Mouse (Mus musculus) adrenal gland, postnatal 10 days (tissue): ENCODE results near the gene Cacfd1. TPM values are rescaled to one million over a fixed set of nuclear protein-coding genes. Genes with fewer than 3 reads are reported as not detected.

Experiments
- total RNA-seq, 2 experiments: library from RNA; stranded (reverse); gene quantifications; 2 replicates each; pipeline ENCODE4 v1.2.3; 2021

Cacfd1 gene
- total RNA-seq, 2 experiments from 2014 or later: 40.6 to 42.0 TPM

Other genes with a start within 250 kb of the Cacfd1 start
- not detected for gene Abo, start 144.9 kb upstream of the Cacfd1 start, total RNA-seq
- gene Surf6, start 107.0 kb upstream of the Cacfd1 start, total RNA-seq: 10 to 100 TPM; 23.1 to 24.8 TPM
- gene Med22, start 99.2 kb upstream of the Cacfd1 start, total RNA-seq: 10 to 100 TPM; 49.3 to 50.2 TPM
- gene Rpl7a, start 99.2 kb upstream of the Cacfd1 start, total RNA-seq: 100 to 1,000 TPM; 516 to 520 TPM
- 10 to 100 TPM; 27.1 to 29.8 TPM for gene Surf2, start 93.6 kb upstream of the Cacfd1 start, total RNA-seq
- 10 to 100 TPM; 78.4 to 81.5 TPM for gene Surf1, start 93.4 kb upstream of the Cacfd1 start, total RNA-seq
- 100 to 1,000 TPM; 118 to 141 TPM for gene Surf4, start 76.0 kb upstream of the Cacfd1 start, total RNA-seq
- gene Stkld1, start 75.9 kb upstream of the Cacfd1 start, total RNA-seq: under 1 TPM; 0.18 to 0.27 TPM
- gene Rexo4, start 45.5 kb upstream of the Cacfd1 start, total RNA-seq: 10 to 100 TPM; 28.6 to 31.0 TPM
- 1 to 10 TPM; 1.9 to 3.1 TPM for gene Adamts13, start 36.5 kb upstream of the Cacfd1 start, total RNA-seq
- 1 to 10 TPM; 1.2 to 1.7 TPM for gene Slc2a6, start 18.1 kb downstream of the Cacfd1 start, total RNA-seq
- gene Mymk, start 62.3 kb downstream of the Cacfd1 start, total RNA-seq: 1 to 10 TPM in 1 of 2 experiments, under 1 TPM in 1; 0.45 to 2.7 TPM
- gene Adamtsl2, start 69.5 kb downstream of the Cacfd1 start, total RNA-seq: 10 to 100 TPM in 1 of 2 experiments, 1 to 10 TPM in 1; 8.1 to 15.9 TPM
- 1 to 10 TPM; 2.0 TPM for gene Fam163b, start 132.6 kb downstream of the Cacfd1 start, total RNA-seq
- 100 to 1,000 TPM; 330 to 339 TPM for gene Dbh, start 155.3 kb downstream of the Cacfd1 start, total RNA-seq
- gene Sardh, start 238.4 kb downstream of the Cacfd1 start, total RNA-seq: 10 to 100 TPM; 46.6 to 79.0 TPM